Mouse (Mus musculus) midbrain, embryonic 12.5 days (tissue): ENCODE data around the gene Wtap. TPM values are rescaled to one million over a fixed set of nuclear protein-coding genes. Genes with fewer than 3 reads are reported as not detected.
"Not testable (repeated sequence)": the region's sequence is repeated elsewhere in the genome, so short reads cannot be mapped to it uniquely, and the experiment has no call there.

Experiments
- ATAC-seq: fragments of 200-750 bp; cut with Nextera tagmentation; 2 replicates; pipeline ENCODE4 v1.8.0; 2017; ENCODE audit warnings: low read depth, moderate TSS enrichment, moderate library complexity; ENCODE audit not compliant: low FRiP score
- H3K27ac ChIP-seq: fragments of 300-500 bp; sonication (generic); replicated peaks from 2 replicates; pipeline ENCODE4 v1.5.1; 2016; ENCODE audit warnings: mild to moderate bottlenecking
- H3K27me3 ChIP-seq: fragments of 300-500 bp; sonication (generic); 2 replicates; pipeline ENCODE4 v1.6.1; 2016; ENCODE audit warnings: mild to moderate bottlenecking
- H3K36me3 ChIP-seq: fragments of 300-500 bp; sonication (generic); 2 replicates; pipeline ENCODE4 v1.6.1; 2016
- H3K4me1 ChIP-seq: fragments of 300-500 bp; sonication (generic); 2 replicates; pipeline ENCODE4 v1.6.1; 2016
- H3K4me2 ChIP-seq: fragments of 300-500 bp; sonication (generic); replicated peaks from 2 replicates; pipeline ENCODE4 v1.6.1; 2016; ENCODE audit warnings: mild to moderate bottlenecking, moderate library complexity
- H3K4me3 ChIP-seq: fragments of 300-500 bp; sonication (generic); 2 replicates; pipeline ENCODE4 v1.5.1; 2016; ENCODE audit warnings: mild to moderate bottlenecking
- H3K9ac ChIP-seq: fragments of 300-500 bp; sonication (generic); replicated peaks from 2 replicates; pipeline ENCODE4 v1.6.1; 2016; ENCODE audit warnings: mild to moderate bottlenecking, moderate library complexity
- H3K9me3 ChIP-seq: fragments of 300-500 bp; sonication (generic); 2 replicates; pipeline ENCODE4 v1.6.1; 2016; ENCODE audit warnings: mild to moderate bottlenecking
- WGBS: fragments of 180-500 bp; shearing (Covaris S2); methylation state at CpG from one replicate; pipeline ENCODE4 v1.1.7; 2016; 5-methylcytosine and 5-hydroxymethylcytosine counted together
- polyA plus RNA-seq: library from polyadenylated mRNA; unstranded; fragments of >200 nt; fragmentation: Nextera tagmentation; extraction: Ambion mirVana; gene quantifications from 2 replicates; pipeline ENCODE4 v1.2.1, GENCODE M21; 2016

The Wtap gene
- polyA plus RNA-seq, 1 experiment from 2014 or later = 118 TPM

DNA sequence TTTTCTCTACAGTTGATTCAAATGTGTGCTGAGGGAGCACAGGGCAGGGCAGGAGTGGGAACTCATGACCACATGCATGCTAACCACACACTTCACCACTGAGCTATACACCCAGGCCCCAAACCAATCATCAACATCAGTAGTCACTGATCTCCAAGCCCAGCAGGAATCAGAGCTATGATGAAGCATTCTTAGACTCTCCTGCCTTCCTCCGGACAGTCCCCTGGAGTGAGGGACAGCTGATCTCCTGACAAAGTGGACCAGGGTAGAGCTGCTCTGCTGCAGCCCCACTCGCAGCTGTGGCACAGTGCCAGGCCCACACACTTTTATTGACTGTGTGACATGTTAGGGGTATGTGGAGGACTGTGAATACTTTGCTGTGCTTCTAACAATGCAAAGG is 34.6 kb downstream of the Wtap start:
- ATAC-seq = not testable (repeated sequence)

DNA sequence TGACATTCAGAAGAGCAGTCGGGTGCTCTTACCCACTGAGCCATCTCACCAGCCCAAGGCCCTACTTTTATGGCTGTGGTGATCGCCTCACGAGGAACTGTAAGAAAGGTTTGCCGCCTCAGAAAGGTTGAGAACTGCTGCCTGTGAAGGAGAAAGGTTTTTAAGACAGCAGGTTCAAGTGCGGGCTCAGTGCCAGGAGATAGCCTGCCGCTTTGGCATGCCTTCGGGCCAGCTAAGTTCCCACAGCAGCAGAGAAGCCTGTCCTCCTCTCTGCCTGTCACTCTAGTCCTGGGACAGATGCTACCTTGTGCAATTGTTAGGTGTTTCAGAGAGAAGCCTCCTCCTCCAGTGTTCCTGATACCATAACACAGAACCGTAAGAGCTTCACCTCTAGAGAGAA is 37.3 kb downstream of the Wtap start:
- H3K4me1 ChIP-seq = peaks cover 21% of the 10 kb centered on the region
- ATAC-seq = no peak
- peaks cover 45% of the 10 kb centered on the region for H3K36me3 ChIP-seq
- H3K9me3 ChIP-seq = no peaks in the 10 kb centered on the region
- H3K27ac ChIP-seq = no peak overlapping the region
- WGBS = 95% methylated on average over 8 of the region's 8 CpGs
- H3K27me3 ChIP-seq = no peaks in the 10 kb centered on the region
- H3K4me2 ChIP-seq = no peak overlapping the region
- H3K4me3 ChIP-seq = no peak overlapping the region
- H3K9ac ChIP-seq = no peak overlapping the region

More for the DNA sequence above, 34.6 kb downstream of the Wtap start:
- not testable (repeated sequence) for H3K27ac ChIP-seq, H3K27me3 ChIP-seq, H3K9me3 ChIP-seq
- Histone ChIP-seq H3K4me2 (peak overlapping the region; percentile 56), H3K4me1 (peaks cover 21% of the 10 kb centered on the region), H3K4me3 (peak overlapping the region; percentile 37), H3K9ac (peak overlapping the region; percentile 47; the same call in 1 of the 2 replicates), H3K36me3 (peaks cover 25% of the 10 kb centered on the region)
- 36% methylated on average over 1 of the region's 2 CpGs for WGBS

- no peak overlapping the region for H3K9ac ChIP-seq
Observed at GRCm38 (mm10) chr17:12949669-12950068, 44.3 kb downstream of the Wtap start.

GRCm38 (mm10) chr17:12942459-12943162 is 51.4 kb downstream of the Wtap start:
- Histone ChIP-seq H3K4me2 (no peak overlapping the region), H3K4me1 (peaks cover 11% of the 10 kb centered on the region), H3K27ac (no peak overlapping the region), H3K4me3 (no peak overlapping the region), H3K36me3 (peaks cover 46% of the 10 kb centered on the region), H3K9me3 (no peaks in the 10 kb centered on the region), H3K27me3 (no peaks in the 10 kb centered on the region), H3K9ac (no peak overlapping the region)
- 95% methylated on average over 6 of the region's 6 CpGs for WGBS
- no peak for ATAC-seq

More at GRCm38 (mm10) chr17:12949669-12950068, 44.3 kb downstream of the Wtap start:
- Histone ChIP-seq H3K9me3 (no peaks in the 10 kb centered on the region), H3K27me3 (no peaks in the 10 kb centered on the region), H3K27ac (no peak overlapping the region), H3K4me2 (no peak overlapping the region), H3K4me1 (no peaks in the 10 kb centered on the region), H3K36me3 (peaks cover 74% of the 10 kb centered on the region), H3K4me3 (no peak overlapping the region)
- no peak for ATAC-seq
- 91% methylated on average over 5 of the region's 5 CpGs for WGBS

- no peak for ATAC-seq
- no peak overlapping the region for H3K4me3 ChIP-seq
- peaks cover 43% of the 10 kb centered on the region for H3K36me3 ChIP-seq
- WGBS = 77% methylated on average over 8 of the region's 8 CpGs
- peaks cover 14% of the 10 kb centered on the region for H3K4me1 ChIP-seq
- H3K27me3 ChIP-seq = no peaks in the 10 kb centered on the region
- H3K4me2 ChIP-seq = no peak overlapping the region
- no peak overlapping the region for H3K9ac ChIP-seq
- no peaks in the 10 kb centered on the region for H3K9me3 ChIP-seq
- no peak overlapping the region for H3K27ac ChIP-seq
Observed at GRCm38 (mm10) chr17:12941543-12942260, 52.3 kb downstream of the Wtap start.

- peak within 1 kb of the TSS; percentile 24 for H3K4me3 ChIP-seq
Observed at GRCm38 (mm10) chr17:12940151-12940805, 53.7 kb downstream of the Wtap start, which contains the start of gene Acat3. Acat3 (minus strand) TSS chr17:12940600.

DNA sequence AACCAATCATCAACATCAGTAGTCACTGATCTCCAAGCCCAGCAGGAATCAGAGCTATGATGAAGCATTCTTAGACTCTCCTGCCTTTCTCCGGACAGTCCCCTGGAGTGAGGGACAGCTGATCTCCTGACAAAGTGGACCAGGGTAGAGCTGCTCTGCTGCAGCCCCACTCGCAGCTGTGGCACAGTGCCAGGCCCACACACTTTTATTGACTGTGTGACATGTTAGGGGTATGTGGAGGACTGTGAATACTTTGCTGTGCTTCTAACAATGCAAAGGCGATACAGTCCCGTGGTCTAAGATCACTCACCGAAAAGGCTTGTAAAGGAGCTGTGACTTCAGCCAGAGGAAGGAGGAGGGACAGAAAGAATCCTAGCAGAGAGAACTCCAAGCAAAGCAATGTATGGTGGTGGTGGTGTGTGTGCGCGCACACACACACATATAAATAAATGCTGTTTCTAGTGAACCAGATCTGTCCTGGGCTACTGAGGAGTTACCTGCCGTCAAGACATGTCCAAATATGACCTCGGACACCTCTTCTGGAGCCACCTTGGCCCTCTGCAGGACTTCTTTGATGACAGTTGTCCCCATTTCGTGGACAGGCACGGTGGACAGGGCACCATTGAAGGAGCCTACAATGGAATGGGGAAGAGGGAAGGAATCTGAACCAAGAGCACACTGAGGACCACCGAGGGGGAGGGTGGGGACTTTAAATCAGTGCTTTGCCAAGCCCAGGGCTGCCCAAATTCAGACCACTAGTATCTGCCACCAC is 54.4 kb downstream of the Wtap start:
- Histone ChIP-seq H3K4me2 (peak overlapping the region; percentile 50), H3K4me3 (peak overlapping the region; percentile 24), H3K36me3 (peaks cover 23% of the 10 kb centered on the region), H3K4me1 (peaks cover 14% of the 10 kb centered on the region), H3K9ac (0 out of 2 replicates have a peak overlapping the region, but pooled peaks have one; percentile 15)
- 33% methylated on average over 3 of the region's 12 CpGs for WGBS
- not testable (repeated sequence) for H3K9me3 ChIP-seq, H3K27ac ChIP-seq, H3K27me3 ChIP-seq
- ATAC-seq = peak; percentile 39

More at GRCm38 (mm10) chr17:12940151-12940805, 53.7 kb downstream of the Wtap start, which contains the start of gene Acat3:
- peak; percentile 34 for ATAC-seq
- Histone ChIP-seq H3K9ac (0 out of 2 replicates have a peak within 1 kb of the TSS, but pooled peaks have one; percentile 15), H3K4me1 (peaks cover 14% of the 10 kb centered on the region), H3K27ac (no peak within 1 kb of the TSS), H3K4me2 (peak within 1 kb of the TSS; percentile 50), H3K9me3 (no peaks in the 10 kb centered on the region), H3K27me3 (no peaks in the 10 kb centered on the region), H3K36me3 (peaks cover 30% of the 10 kb centered on the region)
- WGBS = 16% methylated on average over 27 of the region's 27 CpGs

DNA sequence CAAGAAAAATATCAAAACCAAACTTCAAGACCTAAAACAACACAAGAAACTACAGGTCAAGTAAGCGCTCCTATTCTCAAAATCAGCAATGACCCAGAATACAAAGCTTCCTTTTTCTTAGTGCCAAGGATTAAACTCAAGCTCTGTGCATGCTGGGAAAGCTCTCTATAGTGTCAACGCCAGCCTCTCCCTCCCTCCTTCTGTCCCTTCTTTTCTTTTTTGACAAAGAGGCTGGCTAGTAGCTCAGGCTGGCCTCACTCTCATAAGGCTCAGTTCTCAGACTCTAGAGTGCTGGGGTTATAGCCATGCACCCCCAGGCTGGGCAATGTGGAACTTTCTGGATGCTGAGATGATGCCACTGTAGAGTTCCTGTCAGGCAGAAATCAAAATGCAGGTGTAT is 55.9 kb downstream of the Wtap start:
- Histone ChIP-seq H3K36me3 (peaks cover 11% of the 10 kb centered on the region), H3K4me1 (peaks cover 14% of the 10 kb centered on the region), H3K4me2 (no peak overlapping the region), H3K9ac (no peak overlapping the region), H3K27ac (no peak overlapping the region), H3K27me3 (no peaks in the 10 kb centered on the region), H3K4me3 (no peak overlapping the region), H3K9me3 (no peaks in the 10 kb centered on the region)
- 33% methylated on average over 2 of the region's 2 CpGs for WGBS
- peak; percentile 68 for ATAC-seq

DNA sequence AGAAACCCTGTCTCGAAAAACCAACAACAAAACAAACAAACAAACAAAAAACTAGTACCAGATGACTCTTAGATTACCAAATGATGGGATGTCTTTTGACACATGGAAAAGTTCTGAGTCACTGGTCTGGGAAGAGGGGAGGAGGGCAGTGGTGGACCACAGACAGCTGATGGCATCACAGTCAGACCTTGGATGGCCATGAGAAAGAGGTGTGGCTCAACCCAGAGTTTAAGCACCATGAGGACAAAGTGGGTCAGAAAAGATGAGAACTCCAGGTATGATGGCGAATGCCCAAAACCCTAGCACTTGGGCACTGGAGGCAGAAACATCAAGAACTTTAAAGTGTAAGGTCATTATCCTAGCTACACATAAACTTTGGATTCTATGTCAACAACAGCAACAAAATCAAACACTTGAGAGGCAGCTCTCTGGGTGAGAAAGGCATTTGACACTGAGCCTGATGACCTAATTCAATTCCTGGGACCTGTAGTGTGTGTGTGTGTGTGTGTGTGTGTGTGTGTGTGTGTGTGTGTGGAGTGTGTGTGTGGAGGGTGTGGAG is 56.5 kb downstream of the Wtap start:
- no peaks in the 10 kb centered on the region for H3K9me3 ChIP-seq
- no peak overlapping the region for H3K9ac ChIP-seq
- no peak for ATAC-seq
- H3K4me3 ChIP-seq = no peak overlapping the region
- H3K27ac ChIP-seq = no peak overlapping the region
- H3K27me3 ChIP-seq = no peaks in the 10 kb centered on the region
- H3K4me1 ChIP-seq = peaks cover 14% of the 10 kb centered on the region
- H3K4me2 ChIP-seq = no peak overlapping the region
- WGBS = 86% methylated on average over 2 of the region's 2 CpGs
- H3K36me3 ChIP-seq = peaks cover 5% of the 10 kb centered on the region; the same call in 1 of the 2 replicates

DNA sequence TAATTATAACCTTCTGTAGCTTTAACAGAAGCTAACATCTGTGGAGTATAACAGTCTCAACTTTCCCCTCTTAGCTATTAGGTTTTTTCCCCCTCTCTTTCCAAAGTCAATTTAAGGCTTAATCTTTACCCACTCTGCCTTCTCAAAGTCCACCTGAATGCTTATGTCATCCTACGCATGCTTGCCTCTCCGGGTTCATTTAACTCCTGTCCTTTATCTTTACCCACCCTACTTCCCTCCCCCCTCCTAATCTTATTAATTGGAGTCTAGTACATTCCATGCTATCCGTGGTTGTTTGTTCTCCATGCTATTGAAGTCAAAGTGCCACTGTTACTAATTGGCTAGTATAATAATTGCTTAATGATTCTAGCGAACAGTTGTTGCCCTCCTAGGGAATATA is 58.2 kb downstream of the Wtap start:
- no peaks in the 10 kb centered on the region for H3K36me3 ChIP-seq
- WGBS = 53% methylated on average over 4 of the region's 4 CpGs
- no peak for ATAC-seq

GRCm38 (mm10) chr17:12931576-12931975 is 62.4 kb downstream of the Wtap start:
- not testable (repeated sequence) for H3K27ac ChIP-seq, H3K4me3 ChIP-seq, H3K27me3 ChIP-seq, H3K36me3 ChIP-seq, H3K4me1 ChIP-seq, ATAC-seq, H3K9ac ChIP-seq, H3K4me2 ChIP-seq, H3K9me3 ChIP-seq
- WGBS = 88% methylated on average over 5 of the region's 5 CpGs

More for the DNA sequence above, 58.2 kb downstream of the Wtap start:
- Histone ChIP-seq H3K9ac (no peak overlapping the region), H3K27ac (no peak overlapping the region), H3K4me1 (peaks cover 14% of the 10 kb centered on the region), H3K9me3 (no peaks in the 10 kb centered on the region), H3K4me2 (no peak overlapping the region), H3K27me3 (no peaks in the 10 kb centered on the region), H3K4me3 (no peak overlapping the region)
